Mouse (Mus musculus): ENCODE results near the gene Fuz.

Fuz gene

GRCm38 (mm10) chr7:44895593-44896434 is at the start of gene Fuz:
TSS of gene Fuz (plus strand) at chr7:44896079.
- DNase-seq (ENCODE audit: low read depth, low spot score): peak; percentile 57

GRCm38 (mm10) chr7:44846804-44847203 is 49.1 kb upstream of the Fuz start:
- no peak for DNase-seq (ENCODE audit: low read depth, low spot score)

- no peak for DNase-seq (ENCODE audit: low read depth, low spot score)
Observed at GRCm38 (mm10) chr7:44847772-44848171, 48.1 kb upstream of the Fuz start.

- DNase-seq (ENCODE audit: low read depth, low spot score): peak; percentile 90
Observed at GRCm38 (mm10) chr7:44848561-44849415, 47.1 kb upstream of the Fuz start, which contains the start of the genes Akt1s1 and Tbc1d17. TSS of gene Akt1s1 (plus strand) at chr7:44848991. TSS of gene Tbc1d17 (minus strand) at chr7:44849079.

GRCm38 (mm10) chr7:44849416-44850111 is 46.3 kb upstream of the Fuz start:
- DNase-seq (ENCODE audit: low read depth, low spot score): peak; percentile 79

GRCm38 (mm10) chr7:44850146-44850545 is 45.7 kb upstream of the Fuz start:
- DNase-seq (ENCODE audit: low read depth, low spot score): peak; percentile 50

- no peak for DNase-seq (ENCODE audit: low read depth, low spot score)
Observed at GRCm38 (mm10) chr7:44850789-44851624, 44.9 kb upstream of the Fuz start.

GRCm38 (mm10) chr7:44851625-44852234 is 44.1 kb upstream of the Fuz start:
- no peak for DNase-seq (ENCODE audit: low read depth, low spot score)

GRCm38 (mm10) chr7:44852259-44853027 is 43.4 kb upstream of the Fuz start:
- DNase-seq (ENCODE audit: low read depth, low spot score): no peak

GRCm38 (mm10) chr7:44853065-44853464 is 42.8 kb upstream of the Fuz start:
- no peak for DNase-seq (ENCODE audit: low read depth, low spot score)

- DNase-seq (ENCODE audit: low read depth, low spot score): no peak
Observed at GRCm38 (mm10) chr7:44853596-44854355, 42.1 kb upstream of the Fuz start.

- peak; percentile 79 for DNase-seq (ENCODE audit: low read depth, low spot score)
Observed at GRCm38 (mm10) chr7:44854356-44855031, 41.4 kb upstream of the Fuz start.

- no peak for DNase-seq (ENCODE audit: low read depth, low spot score)
Observed at GRCm38 (mm10) chr7:44855036-44855435, 40.8 kb upstream of the Fuz start.

GRCm38 (mm10) chr7:44856265-44856916 is 39.5 kb upstream of the Fuz start:
- DNase-seq (ENCODE audit: low read depth, low spot score): peak; percentile 24

GRCm38 (mm10) chr7:44857042-44857552 is 38.8 kb upstream of the Fuz start, which contains the start of gene Pnkp:
TSS of gene Pnkp (plus strand) at chr7:44857139.
- peak; percentile 82 for DNase-seq (ENCODE audit: low read depth, low spot score)

GRCm38 (mm10) chr7:44857905-44858304 is 38.0 kb upstream of the Fuz start:
- peak; percentile 77 for DNase-seq (ENCODE audit: low read depth, low spot score)

GRCm38 (mm10) chr7:44859896-44860295 is 36.0 kb upstream of the Fuz start:
- DNase-seq (ENCODE audit: low read depth, low spot score): no peak
